Mouse (Mus musculus) subcutaneous adipose tissue, adult 2 months (tissue): ENCODE measurements around the gene Slc36a2. TPM values are rescaled to one million over a fixed set of nuclear protein-coding genes. Genes with fewer than 3 reads are reported as not detected.

Experiments
- polyA plus RNA-seq: library from polyadenylated mRNA; depleted of rRNA; stranded (reverse); fragments of >200 nt; gene quantifications from 2 replicates; pipeline ENCODE4 v1.2.3, GENCODE M21; 2012; ENCODE audit warnings: low replicate concordance; rRNA removed

Gene Slc36a2
- 201 and 465 TPM in 2 replicates for polyA plus RNA-seq

GRCm38 (mm10) chr11:55184733-55185291 is at the start of gene Slc36a2:
TSS of gene Slc36a2 (minus strand) at chr11:55185077.

GRCm38 (mm10) chr11:55204159-55204596 is 19.3 kb upstream of the Slc36a2 start, which contains the start of gene Slc36a1:
TSS of gene Slc36a1 (plus strand) at chr11:55204350.

GRCm38 (mm10) chr11:55151608-55152007 is 33.3 kb downstream of the Slc36a2 start, which contains the start of gene Slc36a3:
TSS of gene Slc36a3 (minus strand) at chr11:55151708.

Other genes starting within 250 kb of the Slc36a2 start
- gene Tnip1, start 222.2 kb downstream of the Slc36a2 start, polyA plus RNA-seq: 36.3 and 38.0 TPM in 2 replicates
- gene Anxa6, start 151.6 kb downstream of the Slc36a2 start, polyA plus RNA-seq: 378 and 412 TPM in 2 replicates
- 13.3 and 14.6 TPM in 2 replicates for gene Ccdc69, start 106.9 kb downstream of the Slc36a2 start, polyA plus RNA-seq
- gene Gm2a, start 87.0 kb downstream of the Slc36a2 start, polyA plus RNA-seq: 108 and 171 TPM in 2 replicates
- 0.10 TPM in 1 of 2 replicates, not detected in the other for gene Slc36a3, start 33.4 kb downstream of the Slc36a2 start, polyA plus RNA-seq
- 17.5 and 21.3 TPM in 2 replicates for gene Slc36a1, start 19.3 kb upstream of the Slc36a2 start, polyA plus RNA-seq
- under 0.01 and 0.23 TPM in 2 replicates for gene Fat2, start 151.5 kb upstream of the Slc36a2 start, polyA plus RNA-seq
- gene Sparc, start 238.1 kb upstream of the Slc36a2 start, polyA plus RNA-seq: 3,898 and 8,730 TPM in 2 replicates